Mouse (Mus musculus) CH12.LX (cell line): ENCODE data around the gene Actr2. TPM values are rescaled to one million over a fixed set of nuclear protein-coding genes. Genes with fewer than 3 reads are reported as not detected.

Experiments used
- DNase-seq: peaks from one replicate; pipeline ENCODE4 v3.0.0-alpha.2; 2013; ENCODE audit errors: extremely low read depth
- H3K27ac ChIP-seq: 2 replicates; pipeline ENCODE4 v1.5.1; 2012; ENCODE audit warnings: low read depth, mild to moderate bottlenecking, control low read depth, moderate library complexity; ENCODE audit not compliant: insufficient read depth
- H3K27me3 ChIP-seq: replicated peaks from 2 replicates; pipeline ENCODE3; 2012; ENCODE audit warnings: inconsistent platforms
- H3K36me3 ChIP-seq, 2 experiments: replicated peaks in 1 of 2; 2 replicates each; pipeline versions ENCODE3 to v1.6.1; 2012; ENCODE audit warnings: inconsistent platforms in 1 of 2, low read length in 1 of 2, mild to moderate bottlenecking in 1 of 2, mixed read lengths in 1 of 2, moderate library complexity in 1 of 2; ENCODE audit not compliant: control insufficient read depth in 1 of 2, insufficient read depth in 1 of 2
- H3K4me1 ChIP-seq, 2 experiments: 2 replicates each; pipeline ENCODE4 v1.6.1; 2012; ENCODE audit warnings: inconsistent platforms in 1 of 2, moderate library complexity in 1 of 2; ENCODE audit not compliant: insufficient read depth in 2 of 2, control insufficient read depth in 1 of 2
- H3K4me2 ChIP-seq: 2 replicates; pipeline ENCODE4 v1.6.1; 2012; ENCODE audit warnings: low read depth, mild to moderate bottlenecking, control low read depth; ENCODE audit not compliant: poor library complexity, insufficient read depth, severe bottlenecking
- H3K4me3 ChIP-seq, 3 experiments: fragments of 150-350 bp in 1 of 3; sonication (generic) in 1 of 3; replicated peaks in 1 of 3; 2 replicates each; pipeline versions ENCODE3 to v1.5.1; 2011 to 2012; ENCODE audit warnings: low read depth in 2 of 3, low read length in 2 of 3, mild to moderate bottlenecking in 2 of 3, moderate library complexity in 2 of 3, control low read depth in 1 of 3, improper control_type of control experiment in 1 of 3, inconsistent platforms in 1 of 3, mixed read lengths in 1 of 3; ENCODE audit not compliant: poor library complexity in 1 of 3
- H3K79me2 ChIP-seq: replicated peaks from 2 replicates; pipeline ENCODE4 v1.6.1; 2012; ENCODE audit warnings: mild to moderate bottlenecking, moderate library complexity; ENCODE audit not compliant: control insufficient read depth, poor library complexity, insufficient read depth, severe bottlenecking; ENCODE audit errors: extremely low read depth
- H3K9ac ChIP-seq: 2 replicates; pipeline ENCODE4 v1.6.1; 2012; ENCODE audit warnings: low read depth, mild to moderate bottlenecking, control low read depth, moderate library complexity; ENCODE audit not compliant: insufficient read depth
- H3K9me3 ChIP-seq: replicated peaks from 2 replicates; pipeline ENCODE3; 2012; ENCODE audit warnings: low read length, inconsistent platforms, mixed read lengths
- BHLHE40 ChIP-seq: IDR thresholded peaks from 2 replicates; pipeline ENCODE4 v1.6.1; 2011; ENCODE audit warnings: mild to moderate bottlenecking, low read depth, low read length, improper control_type of control experiment
- CHD2 ChIP-seq: IDR thresholded peaks from 2 replicates; pipeline ENCODE4 v1.6.1; 2011; ENCODE audit warnings: low read length, improper control_type of control experiment
- CTCF ChIP-seq, 2 experiments: IDR thresholded peaks in 1 of 2; conservative IDR thresholded peaks in 1 of 2; 2 replicates each; pipeline ENCODE4 v1.5.1; 2011 to 2012; ENCODE audit warnings: low read depth in 2 of 2, low read length in 2 of 2, improper control_type of control experiment in 1 of 2, inconsistent platforms in 1 of 2, mild to moderate bottlenecking in 1 of 2, moderate library complexity in 1 of 2
- E2F4 ChIP-seq: IDR thresholded peaks from 2 replicates; pipeline ENCODE4 v1.6.1; 2011; ENCODE audit warnings: low read depth, low read length, improper control_type of control experiment; ENCODE audit not compliant: insufficient replicate concordance
- ELF1 ChIP-seq: IDR thresholded peaks from 2 replicates; pipeline ENCODE4 v1.6.1; 2014; ENCODE audit warnings: low read depth, mild to moderate bottlenecking, inconsistent platforms, low read length, improper control_type of control experiment
- EP300 ChIP-seq: IDR thresholded peaks from 2 replicates; pipeline ENCODE4 v1.6.1; 2011; ENCODE audit warnings: low read length, improper control_type of control experiment
- ETS1 ChIP-seq: conservative IDR thresholded peaks from 2 replicates; pipeline ENCODE4 v1.6.1; 2012; ENCODE audit warnings: low read depth, mild to moderate bottlenecking, inconsistent platforms, low read length, improper control_type of control experiment, moderate library complexity
- IRF4 ChIP-seq: IDR thresholded peaks from 2 replicates; pipeline ENCODE4 v1.6.1; 2014; ENCODE audit warnings: low read depth, mild to moderate bottlenecking, inconsistent platforms, low read length, improper control_type of control experiment
- JUN ChIP-seq: IDR thresholded peaks from 2 replicates; pipeline ENCODE4 v1.6.1; 2011; ENCODE audit warnings: low read depth, mild to moderate bottlenecking, low read length, improper control_type of control experiment, moderate library complexity; ENCODE audit not compliant: insufficient read depth
- JUND ChIP-seq: conservative IDR thresholded peaks from 2 replicates; pipeline ENCODE4 v1.6.1; 2011; ENCODE audit warnings: low read depth, low read length, improper control_type of control experiment
- KAT2A ChIP-seq: IDR thresholded peaks from 2 replicates; pipeline ENCODE4 v1.6.1; 2012; ENCODE audit warnings: low read length, improper control_type of control experiment, inconsistent platforms; ENCODE audit not compliant: insufficient replicate concordance
- MAX ChIP-seq: IDR thresholded peaks from 2 replicates; pipeline ENCODE4 v1.6.1; 2011; ENCODE audit warnings: low read length, improper control_type of control experiment
- MAZ ChIP-seq: IDR thresholded peaks from 2 replicates; pipeline ENCODE4 v1.6.1; 2012; ENCODE audit warnings: low read depth, mild to moderate bottlenecking, inconsistent platforms, low read length, improper control_type of control experiment, moderate library complexity
- MEF2A ChIP-seq: IDR thresholded peaks from 2 replicates; pipeline ENCODE4 v1.6.1; 2014; ENCODE audit warnings: low read depth, mild to moderate bottlenecking, inconsistent platforms, low read length, improper control_type of control experiment, borderline replicate concordance
- MXI1 ChIP-seq: IDR thresholded peaks from 2 replicates; pipeline ENCODE4 v1.6.1; 2011; ENCODE audit warnings: mild to moderate bottlenecking, low read depth, low read length, improper control_type of control experiment
- MYC ChIP-seq: IDR thresholded peaks from 2 replicates; pipeline ENCODE4 v1.6.1; 2011; ENCODE audit warnings: low read depth, mild to moderate bottlenecking, improper control_type of control experiment, low read length
- NELFE ChIP-seq: IDR thresholded peaks from 2 replicates; pipeline ENCODE4 v1.6.1; 2011; ENCODE audit warnings: low read depth, low read length, improper control_type of control experiment
- NRF1 ChIP-seq: IDR thresholded peaks from 2 replicates; pipeline ENCODE4 v1.6.1; 2014; ENCODE audit warnings: low read depth, mild to moderate bottlenecking, inconsistent platforms, low read length, improper control_type of control experiment, moderate library complexity
- PAX5 ChIP-seq: IDR thresholded peaks from 2 replicates; pipeline ENCODE4 v1.6.1; 2012; ENCODE audit warnings: low read length, inconsistent platforms, mixed read lengths
- POLR2A ChIP-seq: IDR thresholded peaks from 2 replicates; pipeline ENCODE4 v1.6.1; 2011; ENCODE audit warnings: low read depth, mild to moderate bottlenecking, improper control_type of control experiment, low read length
- POLR2AphosphoS2 ChIP-seq: IDR thresholded peaks from 2 replicates; pipeline ENCODE4 v1.6.1; 2011; ENCODE audit warnings: low read depth, low read length, improper control_type of control experiment
- RAD21 ChIP-seq: IDR thresholded peaks from 2 replicates; pipeline ENCODE4 v1.6.1; 2011; ENCODE audit warnings: low read depth, mild to moderate bottlenecking, low read length, improper control_type of control experiment, moderate library complexity
- RCOR1 ChIP-seq: conservative IDR thresholded peaks from 2 replicates; pipeline ENCODE4 v1.6.1; 2012; ENCODE audit warnings: low read depth, mild to moderate bottlenecking, inconsistent platforms, low read length, improper control_type of control experiment
- TCF12 ChIP-seq: IDR thresholded peaks from 2 replicates; pipeline ENCODE4 v1.6.1; 2014; ENCODE audit warnings: low read depth, mild to moderate bottlenecking, inconsistent platforms, low read length, improper control_type of control experiment
- UBTF ChIP-seq: IDR thresholded peaks from 2 replicates; pipeline ENCODE4 v1.6.1; 2012; ENCODE audit warnings: low read depth, mild to moderate bottlenecking, inconsistent platforms, low read length, improper control_type of control experiment, moderate library complexity
- USF1 ChIP-seq: IDR thresholded peaks from 2 replicates; pipeline ENCODE4 v1.6.1; 2014; ENCODE audit warnings: low read depth, mild to moderate bottlenecking, inconsistent platforms, low read length, improper control_type of control experiment
- USF2 ChIP-seq: conservative IDR thresholded peaks from 2 replicates; pipeline ENCODE4 v1.6.1; 2011; ENCODE audit warnings: low read depth, low read length, improper control_type of control experiment
- ZNF384 ChIP-seq: IDR thresholded peaks from 2 replicates; pipeline ENCODE4 v1.6.1; 2012; ENCODE audit warnings: low read depth, low read length, improper control_type of control experiment, inconsistent platforms
- dilution Hi-C: fragments of 300-500 bp; cut with MboI; formaldehyde crosslinking; loops from 2 replicates; pipeline ENCODE4 v1.14.3; 2020; ENCODE audit warnings: low sequenced_read_pairs; ENCODE audit not compliant: extremely low pct_unique_long_range_greater_than_20kb, extremely low pct_ligation_motif_present
- in situ Hi-C: fragments of 300-500 bp; cut with MboI; formaldehyde crosslinking; loops from 3 replicates; pipeline ENCODE4 v1.14.3; 2019; ENCODE audit warnings: low sequenced_read_pairs, low pct_ligation_motif_present, low pct_unique_long_range_greater_than_20kb, mixed read lengths
- polyA plus RNA-seq: library from polyadenylated mRNA; unstranded; fragments of >175 nt; gene quantifications from 2 replicates; pipeline ENCODE4 v1.2.1, GENCODE M21; 2012; ENCODE audit warnings: low read depth; ENCODE audit not compliant: insufficient read length
- total RNA-seq, 2 experiments: library from RNA; depleted of rRNA; stranded (reverse); fragments of 300-350 nt in 1 of 2; fragments of >200 nt in 1 of 2; gene quantifications; 2 replicates each; pipeline ENCODE4 v1.2.3; 2012 to 2014

Gene Actr2
- total and polyA plus RNA-seq, 3 experiments, result 141 to 327 (median 189) TPM

- Histone ChIP-seq H3K79me2 (no peaks in the 10 kb centered on the region), H3K4me3 (peak overlapping the region; percentile 16 to 40 (median 35)), H3K36me3 (no peaks in the 10 kb centered on the region), H3K9me3 (peaks cover 4% of the 10 kb centered on the region), H3K4me2 (peak overlapping the region; percentile 33), H3K27me3 (no peaks in the 10 kb centered on the region), H3K27ac (peak overlapping the region; percentile 88), H3K4me1 (peaks cover 29 to 57% of the 10 kb centered on the region in 2 experiments), H3K9ac (peak overlapping the region; percentile 20)
- dilution Hi-C loops, result no loop called here
- DNase-seq, result peak; percentile 85
- in situ Hi-C loops, result no loop called here
- no peak for TF ChIP-seq RAD21
- TF ChIP-seq NELFE, result peak; percentile 51; the same call in 1 of the 2 replicates
- peak; percentile 95 for TF ChIP-seq USF1
- 0 out of 2 replicates have a peak, but pooled peaks have one; percentile 26 for TF ChIP-seq UBTF
- peak; percentile 33; the same call in 1 of the 2 replicates for TF ChIP-seq TCF12
- TF ChIP-seq ELF1, result peak; percentile 28; the same call in 1 of the 2 replicates
- TF ChIP-seq RCOR1, result no peak
- TF ChIP-seq EP300, result peak; percentile 53
- TF ChIP-seq MEF2A, result peak; percentile 11; the same call in 1 of the 2 replicates
- peak; percentile 92 for TF ChIP-seq MAX
- TF ChIP-seq NRF1, result 0 out of 2 replicates have a peak, but pooled peaks have one; percentile 5
- 0 out of 2 replicates have a peak, but pooled peaks have one; percentile 13 for TF ChIP-seq MYC
- TF ChIP-seq JUND, result peak; percentile 92
- TF ChIP-seq IRF4, result peak; percentile 59
- TF ChIP-seq BHLHE40, result peak; percentile 95
- no peak for TF ChIP-seq POLR2A
- TF ChIP-seq CHD2, result peak; percentile 78
- 0 out of 2 replicates have a peak, but pooled peaks have one; percentile 22 for TF ChIP-seq KAT2A
- TF ChIP-seq USF2, result peak; percentile 94
- no peak for TF ChIP-seq POLR2AphosphoS2
- TF ChIP-seq MAZ, result peak; percentile 60; the same call in 1 of the 2 replicates
- peak; percentile 75 for TF ChIP-seq JUN
- no peak for TF ChIP-seq CTCF (conservative IDR thresholded peaks at IDR 0.05 in 1 of 2, IDR thresholded peaks at IDR 0.05 in 1 of 2; ENCODE audit: low read depth in 2 of 2, low read length in 2 of 2)
- no peak for TF ChIP-seq ZNF384
- TF ChIP-seq ETS1, result peak; percentile 63; the same call in 1 of the 2 replicates
- no peak for TF ChIP-seq PAX5
- no peak for TF ChIP-seq E2F4
- peak; percentile 54; the same call in 1 of the 2 replicates for TF ChIP-seq MXI1
Measured at GRCm38 (mm10) chr11:20035343-20035928, 77.3 kb downstream of the Actr2 start.
